Mouse (Mus musculus): ENCODE results near the gene Eral1. TPM values are rescaled to one million over a fixed set of nuclear protein-coding genes. Genes with fewer than 3 reads are reported as not detected.
"Not testable (repeated sequence)": the region's sequence is repeated elsewhere in the genome, so short reads cannot be mapped to it uniquely, and the experiment has no call there.

Gene Eral1
- total RNA-seq, 2 experiments from 2014 or later = 32.1 to 32.9 TPM

DNA sequence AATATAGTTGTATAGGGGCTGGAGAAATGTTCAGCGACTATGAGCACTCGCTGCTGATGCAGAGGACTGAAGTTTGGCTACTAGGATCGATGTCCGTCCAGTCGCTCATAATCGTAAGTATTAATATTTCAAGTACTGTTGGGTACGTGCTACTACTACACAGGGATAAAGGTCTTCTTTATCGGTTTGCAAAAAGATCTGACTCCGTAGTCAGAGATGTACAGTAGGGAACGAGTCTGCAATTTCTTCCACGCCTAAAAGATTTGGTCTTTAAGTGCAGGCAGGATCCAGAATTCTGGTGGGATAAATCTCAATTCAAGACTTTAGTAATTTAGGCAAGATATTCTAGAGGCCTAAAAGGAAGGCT, 13.9 kb upstream of the Eral1 start:
- no peak for DNase-seq (ENCODE audit: low spot score in 2 of 2)

DNA sequence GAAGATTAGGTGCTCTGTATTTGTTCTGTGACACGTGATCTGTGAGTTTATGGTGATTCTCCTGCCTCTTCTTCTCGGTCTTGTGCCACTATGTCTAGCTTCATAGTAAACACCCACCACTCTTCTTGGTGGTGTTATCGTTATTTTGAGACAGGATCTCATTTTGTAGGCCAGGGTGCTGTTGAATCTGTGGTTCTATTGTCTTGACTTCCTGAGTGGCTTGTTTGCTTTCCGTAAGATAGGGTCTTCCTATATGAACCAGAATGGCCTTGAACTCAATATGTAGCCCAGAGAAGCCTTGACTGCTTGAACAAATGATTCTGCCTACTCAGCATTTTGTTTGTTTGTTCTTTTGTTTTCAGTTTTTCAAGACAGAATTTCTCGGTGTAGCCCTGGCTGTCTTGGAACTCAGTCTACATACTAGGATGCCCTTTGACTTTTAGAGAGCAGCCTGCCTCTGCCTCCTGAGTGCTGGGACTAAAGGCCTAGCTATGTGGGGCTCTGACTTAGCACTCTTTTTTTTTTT, 7.6 kb upstream of the Eral1 start:
- no peak for DNase-seq (ENCODE audit: low spot score in 2 of 2)

DNA sequence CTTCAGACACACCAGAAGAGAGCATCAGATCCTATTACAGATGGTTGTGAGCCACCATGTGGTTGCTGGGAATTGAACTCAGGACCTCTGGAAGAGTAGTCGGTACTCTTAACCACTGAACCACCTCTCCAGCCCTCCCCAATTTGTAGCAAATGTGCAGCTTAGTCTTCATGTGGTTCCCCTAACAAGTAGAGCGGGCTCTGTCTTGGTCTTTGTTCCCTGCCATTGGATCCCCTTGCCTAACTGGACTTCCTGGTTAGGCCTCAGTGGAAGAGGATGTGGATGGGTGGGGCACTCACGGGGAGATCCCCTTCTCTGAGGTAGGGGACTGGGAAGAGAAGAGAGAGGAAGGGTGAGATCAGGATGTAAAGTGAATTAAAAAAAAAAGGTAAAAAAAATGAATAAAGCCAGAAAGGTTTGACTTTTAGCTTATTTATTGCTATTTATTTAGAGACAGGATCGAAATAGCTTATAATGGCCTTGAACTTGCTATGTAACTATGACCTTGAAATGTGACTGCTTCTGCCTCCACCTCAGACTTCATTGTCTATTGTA, 6.8 kb upstream of the Eral1 start:
- DNase-seq (ENCODE audit: low spot score in 2 of 2) = no peak

DNA sequence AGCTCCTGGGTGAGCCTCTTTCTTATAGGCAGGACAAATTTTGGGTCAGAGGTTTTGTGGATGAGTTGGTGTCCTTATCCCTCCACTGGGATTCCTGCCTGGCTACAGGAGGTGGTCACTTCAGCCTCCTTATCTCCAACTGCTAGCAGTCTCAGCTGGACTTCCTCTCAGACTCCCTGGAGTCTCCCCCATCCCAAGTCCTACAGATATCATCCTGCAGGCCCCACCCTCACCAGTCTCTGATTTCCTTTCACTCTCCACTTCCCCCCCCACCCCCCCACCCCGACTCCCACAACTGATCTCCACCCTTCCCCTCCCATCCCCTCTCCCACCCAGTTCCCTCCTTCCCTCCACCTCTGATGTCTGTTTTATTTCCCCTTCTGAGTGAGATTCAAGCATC, 3.4 kb upstream of the Eral1 start:
- DNase-seq (ENCODE audit: low spot score in 2 of 2) = no peak

DNA sequence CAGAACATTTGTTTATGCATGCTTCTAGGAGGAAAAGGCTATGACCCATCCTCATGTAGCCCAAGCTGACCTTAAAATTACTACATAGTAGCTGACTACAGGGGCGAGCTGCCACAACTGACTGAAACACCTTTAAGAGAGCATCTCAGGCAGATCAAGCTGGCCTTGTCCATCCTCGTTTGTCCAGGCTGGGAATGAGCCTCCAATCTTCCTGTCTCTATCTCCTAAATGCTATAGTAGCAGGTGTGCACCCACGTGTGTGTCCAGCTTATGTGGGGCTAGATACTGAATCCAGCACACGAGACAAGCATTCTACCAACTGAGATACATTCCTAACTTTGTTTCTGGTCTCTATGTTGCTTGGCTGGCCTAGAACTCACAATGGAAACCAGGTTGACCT, 5.5 kb downstream of the Eral1 start:
- DNase-seq (ENCODE audit: low spot score in 2 of 2) = no peak

DNA sequence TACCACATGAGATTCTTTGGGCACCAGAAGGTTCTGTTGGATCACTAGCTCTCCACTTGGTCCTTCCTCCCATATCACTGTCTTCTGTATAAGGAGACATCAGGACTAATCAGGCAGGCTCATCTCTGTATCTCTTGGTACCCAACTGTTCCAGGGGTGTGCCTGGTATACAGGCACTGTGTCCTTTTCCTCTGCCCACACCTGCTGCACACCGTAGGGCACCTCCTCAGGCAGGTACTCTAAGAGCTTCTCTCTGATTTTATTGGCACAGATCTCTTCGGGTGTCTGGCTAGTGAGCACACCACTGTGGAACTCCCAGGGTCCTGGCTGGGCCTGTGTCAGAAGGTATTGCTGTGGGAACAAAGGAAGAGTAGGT, 5.9 kb downstream of the Eral1 start:
- DNase-seq (ENCODE audit: low spot score in 2 of 2) = no peak

DNA sequence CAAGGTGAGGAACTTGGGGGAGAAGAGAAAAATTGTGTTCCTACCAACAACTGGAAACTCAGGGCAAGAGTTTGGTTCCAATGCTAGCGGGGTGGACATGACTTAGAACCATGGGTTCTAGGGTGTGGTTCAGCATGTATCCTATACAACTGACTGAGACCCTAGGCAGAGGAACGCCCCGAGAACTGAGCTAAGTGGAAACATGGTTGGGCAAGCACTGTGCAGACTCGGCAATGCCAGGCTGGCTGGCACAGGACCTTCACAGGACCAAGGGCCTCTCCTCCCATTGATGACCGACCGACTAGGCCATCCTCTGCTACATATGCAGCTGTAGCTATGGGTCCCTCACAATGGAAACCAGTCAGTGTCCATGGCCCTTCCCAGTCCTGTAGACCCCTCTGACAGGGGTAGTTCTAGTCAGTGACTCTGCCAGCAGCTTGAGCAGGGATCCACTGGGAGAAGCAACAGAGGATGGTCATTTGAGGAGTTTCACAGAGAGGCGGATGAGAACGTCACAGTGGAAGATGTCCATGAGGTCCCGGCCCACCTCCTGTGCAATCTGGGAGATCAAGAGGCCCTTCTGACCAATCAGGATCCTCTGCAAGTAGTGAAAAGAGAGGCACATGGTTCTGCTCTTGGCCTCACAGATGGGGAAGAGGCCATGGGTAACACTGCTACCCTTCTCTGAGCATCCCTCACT, 6.5 kb downstream of the Eral1 start:
- no peak for DNase-seq (ENCODE audit: low spot score in 2 of 2)

DNA sequence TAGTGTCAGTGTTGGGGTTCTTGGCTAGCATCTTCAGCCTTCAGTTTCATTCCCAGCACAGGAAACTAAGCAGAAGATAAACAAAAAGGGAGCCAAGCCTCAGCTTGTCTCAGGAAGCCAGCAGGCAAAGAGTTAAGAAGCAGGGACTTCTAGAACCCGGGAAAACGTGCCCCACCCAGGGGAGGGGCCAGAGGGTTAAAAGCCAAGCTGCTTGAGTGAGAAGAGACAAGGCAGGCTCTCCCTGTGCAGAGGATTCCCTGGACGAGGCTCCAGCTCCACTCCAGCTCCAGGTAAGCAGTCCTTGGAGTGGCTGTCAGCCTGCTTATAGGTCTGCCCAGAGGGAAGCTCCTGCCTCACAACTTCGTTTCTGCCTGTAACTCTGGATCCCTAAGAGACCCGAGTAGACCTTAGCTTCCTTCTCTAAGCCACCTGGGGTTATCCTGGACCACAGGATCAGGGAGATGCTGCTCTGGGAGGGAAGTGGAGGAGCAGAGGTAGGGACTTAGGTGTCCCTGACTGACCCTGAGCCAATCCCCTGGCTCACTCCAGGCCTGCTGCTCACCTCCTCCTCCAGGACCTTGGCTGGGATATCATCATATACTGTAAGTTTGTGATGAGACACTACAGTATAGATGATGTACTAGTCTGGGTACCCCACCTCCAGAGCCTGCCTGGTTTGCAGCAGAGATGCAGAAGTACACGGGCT, 7.6 kb downstream of the Eral1 start:
- no peak for DNase-seq (ENCODE audit: low spot score in 2 of 2)

DNA sequence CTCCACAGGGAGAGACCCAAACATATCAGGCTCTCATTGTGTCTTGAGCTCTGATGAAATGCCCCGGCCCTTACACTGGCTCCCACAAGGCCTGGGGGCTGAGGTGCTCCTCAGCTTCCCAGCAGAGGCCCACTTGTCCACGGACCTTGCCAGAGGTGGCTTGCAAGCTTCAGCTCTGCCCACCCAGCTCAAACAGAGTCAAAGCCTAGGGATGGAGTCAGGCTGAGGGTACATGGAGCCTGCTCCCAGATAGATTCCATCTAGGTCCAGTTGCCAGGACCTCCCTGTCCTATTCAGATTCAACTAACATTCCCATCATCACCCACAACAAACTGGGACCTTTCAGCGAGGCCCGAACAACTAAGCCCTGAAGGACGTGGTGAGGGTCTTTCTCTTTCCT, 8.2 kb downstream of the Eral1 start:
- no peak for DNase-seq (ENCODE audit: low spot score in 2 of 2)

DNA sequence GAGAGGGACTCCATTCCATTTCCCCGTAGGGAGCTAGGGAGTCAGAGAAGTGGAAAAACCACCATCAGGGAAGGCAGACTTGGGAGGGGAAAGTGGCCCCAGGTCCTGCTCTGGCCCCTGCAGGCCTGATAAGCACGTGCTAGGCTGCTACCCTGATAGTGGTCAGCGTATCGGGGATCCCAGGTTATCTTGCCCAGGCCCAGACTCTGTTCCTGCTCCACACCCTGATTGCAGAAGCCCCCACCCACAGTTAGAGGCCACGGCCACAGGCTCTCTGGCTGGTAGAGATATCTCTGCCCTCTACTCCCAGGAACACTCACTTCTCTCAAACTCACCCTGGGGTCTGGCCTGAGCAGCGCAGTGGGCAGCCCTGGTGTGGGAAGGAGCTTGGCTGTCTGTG, 10.5 kb downstream of the Eral1 start:
- DNase-seq (ENCODE audit: low spot score in 2 of 2) = no peak

DNA sequence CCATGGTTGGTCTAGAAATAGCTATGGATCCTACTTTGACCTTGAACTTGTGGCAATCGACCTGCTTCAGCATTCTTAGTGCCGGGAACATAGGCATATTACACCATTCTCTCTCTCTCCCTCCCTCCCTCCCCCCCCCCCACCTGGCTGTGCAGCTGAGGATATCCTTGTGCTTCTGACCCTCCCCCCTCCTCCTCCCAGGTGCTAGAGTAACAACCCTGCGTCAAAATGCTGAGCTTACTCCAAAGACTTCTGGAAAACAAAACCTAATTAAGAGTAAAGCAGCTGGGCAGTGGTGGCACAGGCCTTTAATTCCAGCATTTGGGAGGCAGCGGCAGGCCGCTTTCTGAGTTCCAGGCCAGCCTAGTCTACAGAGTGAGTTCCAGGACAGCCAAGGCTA, 11.1 kb downstream of the Eral1 start:
- no peak for DNase-seq (ENCODE audit: low spot score in 2 of 2)

DNA sequence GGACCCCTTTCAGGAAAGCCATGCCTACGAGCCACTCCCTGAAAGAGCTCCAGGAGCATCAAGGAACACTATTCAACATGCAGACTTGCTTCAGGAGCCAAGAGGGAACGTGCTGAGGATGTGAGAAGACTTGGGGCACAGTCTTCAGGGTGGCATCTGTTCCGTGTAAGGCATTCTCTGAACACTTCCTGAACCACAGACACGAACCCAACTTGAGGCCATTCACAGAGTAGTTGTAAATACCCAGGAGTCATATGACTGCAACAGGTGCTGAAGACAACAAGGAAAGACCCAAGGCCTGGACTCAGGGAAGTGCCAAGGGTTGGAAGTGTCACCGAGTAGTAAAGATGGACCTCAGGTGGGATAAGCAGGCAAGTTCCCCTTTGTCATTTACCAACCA, 12.6 kb downstream of the Eral1 start:
- no peak for DNase-seq (ENCODE audit: low spot score in 2 of 2)

DNA sequence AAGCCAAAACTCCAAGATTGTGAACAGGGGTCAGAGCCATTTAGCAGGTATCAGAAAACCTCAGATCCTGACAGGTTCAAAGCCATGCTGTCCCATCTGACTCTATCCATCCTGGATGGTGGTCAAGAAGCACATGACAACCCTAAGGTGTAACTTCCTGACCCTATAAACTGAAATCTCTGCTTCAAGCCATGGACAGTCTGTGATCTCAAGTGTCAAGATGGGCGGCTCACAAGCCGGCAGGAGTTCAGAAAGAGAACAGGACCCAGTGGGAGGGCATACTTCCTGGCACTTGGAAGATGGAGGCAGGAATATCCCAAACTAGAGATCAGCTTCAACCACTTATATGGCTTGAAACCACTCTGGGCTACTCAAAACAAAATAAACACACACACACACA, 13.5 kb downstream of the Eral1 start:
- DNase-seq (ENCODE audit: low spot score in 2 of 2) = no peak

DNA sequence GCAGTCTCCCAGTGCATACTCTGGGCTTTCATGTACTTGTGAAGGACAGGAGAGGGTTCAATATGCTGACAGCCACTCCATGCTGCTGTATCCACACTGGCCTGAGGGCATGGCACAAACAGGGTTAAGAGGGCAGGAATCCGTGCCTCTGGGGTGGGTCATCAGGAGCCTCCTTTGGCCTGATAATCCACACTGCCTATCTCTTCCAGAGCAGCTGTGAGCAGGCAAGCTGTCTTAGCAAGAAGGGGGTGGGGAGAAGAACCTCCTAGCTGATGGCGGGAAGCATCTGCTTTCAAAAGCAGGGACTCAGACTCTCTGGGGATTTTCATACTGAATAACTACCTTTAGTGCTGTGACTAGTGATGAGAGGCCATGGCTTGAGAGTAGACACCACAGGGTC, 14.3 kb downstream of the Eral1 start:
- no peak for DNase-seq (ENCODE audit: low spot score in 2 of 2)

DNA sequence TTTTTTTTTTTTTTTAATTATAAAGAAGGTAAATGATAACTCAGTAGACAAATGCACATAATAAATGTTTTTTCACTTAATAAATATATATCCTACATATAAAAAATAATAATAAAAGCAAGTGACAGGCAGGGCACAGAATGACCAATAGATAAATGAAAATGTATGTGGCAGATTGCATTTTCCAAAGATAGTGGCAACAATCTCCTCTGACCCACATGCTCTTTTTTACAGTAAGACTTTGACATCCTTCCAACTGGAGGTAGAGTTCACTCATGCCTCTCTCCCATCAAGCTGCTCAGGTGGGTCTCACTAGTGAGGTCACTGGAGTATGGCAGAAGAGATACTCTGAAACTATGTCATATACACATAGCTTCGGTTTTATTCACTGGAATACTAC, 17.6 kb downstream of the Eral1 start:
- no peak for DNase-seq (ENCODE audit: low spot score in 2 of 2)

DNA sequence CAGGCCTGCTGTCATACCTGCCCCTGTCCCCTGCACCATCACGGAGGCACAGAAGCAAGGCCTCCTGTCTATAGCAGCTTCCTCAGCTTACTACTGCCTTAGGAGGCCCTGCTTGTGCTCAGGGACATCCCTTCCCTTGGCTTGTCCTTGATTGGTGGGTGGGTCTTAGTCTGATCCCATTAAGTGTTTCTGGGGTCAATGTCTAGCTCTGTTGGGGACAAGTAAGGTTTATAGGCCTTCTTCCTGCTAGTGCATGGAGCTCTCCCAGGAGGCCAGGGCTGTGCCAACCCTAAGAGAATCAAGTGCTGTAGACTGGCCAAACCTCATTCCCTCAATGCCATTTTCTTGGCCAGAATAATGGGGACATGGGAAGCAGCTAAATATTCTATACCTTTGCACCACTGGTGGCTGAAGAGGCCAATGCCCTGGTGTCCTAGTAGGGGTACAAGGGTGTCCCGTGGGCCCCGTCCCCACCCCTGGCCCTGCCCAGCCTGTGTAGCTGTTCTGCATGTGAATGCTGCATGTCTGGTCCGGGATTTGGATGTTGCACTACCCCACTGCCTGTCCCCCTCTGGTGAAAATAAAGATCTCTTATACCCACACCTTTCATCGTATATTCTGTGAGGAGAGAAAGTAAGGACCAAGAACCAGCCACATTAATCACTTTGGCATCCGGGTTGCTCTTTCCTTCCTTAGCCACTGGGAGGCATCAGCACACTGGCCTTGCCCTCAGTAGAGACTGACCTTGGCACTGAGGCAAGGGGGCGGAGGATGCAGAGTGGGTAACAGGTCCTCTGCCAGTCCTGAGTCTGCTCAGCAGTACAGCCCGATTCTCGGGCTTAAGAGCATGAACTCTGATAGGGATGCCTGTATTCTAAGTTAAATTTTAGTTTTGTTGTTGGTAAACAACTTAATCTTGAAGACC, 20.1 kb downstream of the Eral1 start:
- DNase-seq (ENCODE audit: low spot score in 2 of 2) = peak; percentile 50 to 63

DNA sequence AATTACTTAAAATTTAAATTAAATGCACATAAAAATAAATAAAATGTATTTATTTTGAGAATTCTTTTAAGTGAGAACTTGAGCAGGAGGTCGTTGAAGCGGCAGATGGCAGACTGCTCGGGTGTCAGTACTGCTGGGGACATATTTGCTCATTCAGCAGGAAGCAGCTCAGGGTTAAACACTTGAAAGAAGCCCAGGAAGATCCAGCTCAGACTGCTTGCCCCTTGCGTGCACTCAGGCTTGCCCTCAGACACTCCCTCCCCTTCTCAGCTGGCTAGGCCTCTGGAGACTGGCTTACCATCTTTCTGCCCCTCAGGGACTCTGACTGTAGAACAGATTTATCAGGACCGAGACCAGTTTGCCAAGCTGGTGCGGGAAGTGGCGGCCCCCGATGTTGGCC, 23.2 kb downstream of the Eral1 start:
- DNase-seq (ENCODE audit: low spot score in 2 of 2) = no peak

DNA sequence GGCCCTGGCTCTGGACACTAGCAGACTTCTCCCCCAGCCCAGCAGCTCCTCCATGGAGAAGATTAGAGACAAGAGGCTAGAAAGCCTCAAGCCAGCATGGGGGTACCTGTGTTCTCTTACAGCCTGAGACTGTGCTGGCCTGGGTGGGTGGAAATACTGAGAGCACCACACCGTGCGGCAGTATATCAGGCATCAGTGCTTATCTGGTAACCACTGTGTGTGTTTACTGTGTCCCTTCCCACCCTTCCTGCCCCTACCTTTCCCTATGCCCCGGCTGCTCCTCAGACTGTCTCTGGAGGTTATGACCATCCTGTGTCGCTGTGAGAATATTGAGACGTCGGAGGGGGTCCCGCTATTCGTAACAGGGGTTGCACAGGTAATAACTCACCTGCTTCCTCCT, 27.1 kb downstream of the Eral1 start:
- no peak for DNase-seq (ENCODE audit: low spot score in 2 of 2)

DNA sequence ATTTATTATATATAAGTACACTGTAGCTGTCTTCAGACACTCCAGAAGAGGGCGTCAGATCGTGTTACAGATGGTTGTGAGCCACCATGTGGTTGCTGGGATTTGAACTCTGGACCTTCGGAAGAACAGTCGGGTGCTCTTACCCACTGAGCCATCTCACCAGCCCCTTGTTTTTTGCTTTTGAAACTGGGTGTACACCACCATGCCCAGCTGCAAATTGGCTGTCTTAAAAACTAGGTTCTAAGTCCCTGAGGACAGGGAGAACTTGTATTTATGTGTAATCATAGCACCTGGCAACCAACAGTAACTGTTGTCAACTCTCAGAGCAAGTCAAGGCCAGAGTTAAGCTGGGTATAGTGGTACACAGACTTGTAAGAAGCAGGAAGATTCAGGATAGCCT, 31.5 kb downstream of the Eral1 start:
- DNase-seq (ENCODE audit: low spot score in 2 of 2) = not testable (repeated sequence)

DNA sequence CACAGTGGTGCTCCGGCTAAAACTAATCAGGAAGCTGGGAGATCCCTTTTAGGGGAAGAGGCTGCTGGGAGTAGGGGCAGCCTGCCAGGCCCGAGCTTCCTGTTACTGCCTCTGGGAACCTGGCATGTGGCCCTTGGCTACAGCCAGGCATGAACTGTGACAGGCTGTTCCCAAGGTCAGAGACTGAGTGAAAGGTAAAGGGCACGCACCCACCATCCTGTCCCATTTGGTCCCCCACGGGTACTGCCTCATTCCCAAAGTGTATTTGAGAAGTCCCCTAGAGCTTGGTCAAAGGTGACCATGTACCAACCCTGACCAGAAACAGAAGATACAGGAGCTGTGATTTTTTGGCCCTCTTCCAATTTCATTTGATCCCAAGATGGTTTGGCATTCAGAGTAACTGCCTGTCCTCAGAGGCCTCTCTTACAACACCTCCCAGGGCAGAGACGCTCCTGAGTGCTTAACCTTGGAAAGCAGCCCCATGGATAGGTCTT, 35.4 kb downstream of the Eral1 start:
- peak; percentile 35 to 65 for DNase-seq (ENCODE audit: low spot score in 2 of 2)

DNA sequence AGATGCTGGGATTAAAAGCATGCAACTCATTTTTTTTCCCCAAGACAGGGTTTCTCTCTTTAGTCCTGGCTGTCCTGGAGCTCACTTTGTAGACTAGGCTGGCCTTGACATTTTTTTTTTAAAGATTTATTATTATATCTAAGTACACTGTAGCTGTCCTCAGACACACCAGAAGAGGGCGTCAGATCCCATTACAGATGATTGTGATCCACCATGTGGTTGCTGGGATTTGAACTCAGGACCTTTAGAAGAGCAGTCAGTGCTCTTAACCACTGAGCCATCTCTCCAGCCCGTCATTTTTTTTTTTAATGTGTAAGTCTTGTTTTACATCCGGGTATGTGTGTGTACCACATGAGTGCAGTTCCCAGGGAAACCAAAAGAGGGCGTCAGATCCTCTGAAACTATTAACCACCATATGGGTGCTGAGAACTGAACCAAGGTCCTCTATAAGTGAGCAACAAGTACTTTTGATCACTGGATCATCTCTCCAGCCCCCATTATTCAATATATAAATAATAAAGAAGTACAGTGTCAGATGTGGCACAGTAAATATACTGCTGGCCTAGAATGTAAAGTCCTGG, 37.8 kb downstream of the Eral1 start:
- DNase-seq (ENCODE audit: low spot score in 2 of 2) = not testable (repeated sequence)
